Mouse (Mus musculus): Measurements from ENCODE around the gene Micall2. TPM values are rescaled to one million over a fixed set of nuclear protein-coding genes. Genes with fewer than 3 reads are reported as not detected.

Micall2 gene
- polyA plus RNA-seq, 1 experiment from 2014 or later: 8.3 TPM

GRCm38 (mm10) chr5:139694292-139694988, 41.7 kb downstream of the Micall2 start:
- Histone ChIP-seq H3K4me3 (replicated peaks) (no peak overlapping the region), H3K4me2 (replicated peaks) (peak overlapping the region; percentile 33), H3K9ac (no peak overlapping the region), H3K9me3 (no peaks in the 10 kb centered on the region), H3K36me3 (no peaks in the 10 kb centered on the region), H3K27ac (0 out of 2 replicates have a peak overlapping the region, but pooled peaks have one; percentile 11), H3K27me3 (replicated peaks) (no peaks in the 10 kb centered on the region), H3K4me1 (replicated peaks) (peaks cover 2% of the 10 kb centered on the region; the same call in 1 of the 2 replicates)
- 59% methylated on average over 16 of the region's 16 CpGs for WGBS
- peak; percentile 54 for ATAC-seq

DNA sequence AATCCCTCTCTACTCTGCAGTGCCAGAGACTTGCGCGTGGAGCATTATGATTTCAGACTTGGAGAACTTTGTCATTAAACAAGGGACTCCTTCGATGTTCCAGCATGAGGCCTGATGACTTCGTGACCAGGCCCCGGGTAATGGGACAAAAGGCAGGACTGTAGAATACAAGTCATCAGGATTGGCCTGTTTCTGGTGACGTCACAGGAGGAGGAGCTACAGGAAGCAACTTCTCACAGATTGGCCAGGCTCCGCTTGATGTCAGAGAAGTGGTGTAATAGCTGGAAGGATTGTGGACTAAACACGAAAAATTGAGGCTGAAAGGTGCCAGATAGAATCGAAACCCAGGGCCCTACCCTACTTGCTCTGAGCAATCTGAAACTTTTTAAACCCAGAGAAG, 45.3 kb downstream of the Micall2 start:
- Histone ChIP-seq H3K36me3 (no peaks in the 10 kb centered on the region), H3K9me3 (no peaks in the 10 kb centered on the region), H3K27me3 (replicated peaks) (peaks cover 3% of the 10 kb centered on the region; the same call in 1 of the 2 replicates), H3K9ac (no peak overlapping the region), H3K4me1 (replicated peaks) (peaks cover 15% of the 10 kb centered on the region), H3K4me2 (replicated peaks) (no peak overlapping the region), H3K4me3 (replicated peaks) (no peak overlapping the region), H3K27ac (no peak overlapping the region)
- no peak for ATAC-seq
- 77% methylated on average over 9 of the region's 9 CpGs for WGBS

- H3K4me1 ChIP-seq (replicated peaks): peaks cover 12% of the 10 kb centered on the region
- H3K36me3 ChIP-seq: no peaks in the 10 kb centered on the region
- H3K9me3 ChIP-seq: no peaks in the 10 kb centered on the region
- no peak overlapping the region for H3K4me2 ChIP-seq (replicated peaks)
- 80% methylated on average over 12 of the region's 12 CpGs for WGBS
- H3K27me3 ChIP-seq (replicated peaks): peaks cover 14% of the 10 kb centered on the region; the same call in 1 of the 2 replicates
- H3K4me3 ChIP-seq (replicated peaks): no peak overlapping the region
- ATAC-seq: no peak
- no peak overlapping the region for H3K27ac ChIP-seq
- H3K9ac ChIP-seq: no peak overlapping the region
Observed at GRCm38 (mm10) chr5:139688356-139688755, 47.8 kb downstream of the Micall2 start.

DNA sequence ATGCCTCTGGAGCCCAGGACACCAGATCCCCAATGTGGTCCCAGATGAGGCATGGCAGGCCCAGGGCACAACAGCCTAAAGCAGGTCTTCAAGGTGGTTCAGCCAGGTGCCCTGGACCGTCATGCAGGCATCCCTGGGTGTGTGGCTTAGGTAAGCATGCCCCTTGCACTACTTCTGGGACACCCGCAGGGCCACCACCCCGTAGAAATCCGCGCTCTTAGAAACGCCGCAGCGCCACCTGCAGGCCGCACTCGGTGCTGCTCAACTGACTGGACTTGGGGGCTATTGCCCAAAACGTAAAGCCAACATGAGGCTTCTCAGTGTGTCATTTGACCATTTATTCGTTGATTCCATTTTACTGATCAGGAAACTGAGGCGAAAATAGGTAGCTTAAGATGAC, 48.5 kb downstream of the Micall2 start:
- WGBS: 12% methylated on average over 13 of the region's 13 CpGs
- H3K36me3 ChIP-seq: no peaks in the 10 kb centered on the region
- H3K4me3 ChIP-seq (replicated peaks): no peak overlapping the region
- H3K4me1 ChIP-seq (replicated peaks): peaks cover 12% of the 10 kb centered on the region
- no peak overlapping the region for H3K27ac ChIP-seq
- H3K27me3 ChIP-seq (replicated peaks): peaks cover 18% of the 10 kb centered on the region; the same call in 1 of the 2 replicates
- no peak overlapping the region for H3K9ac ChIP-seq
- no peaks in the 10 kb centered on the region for H3K9me3 ChIP-seq
- 0 out of 2 replicates have a peak, but pooled peaks have one; percentile 11 for ATAC-seq
- no peak overlapping the region for H3K4me2 ChIP-seq (replicated peaks)

DNA sequence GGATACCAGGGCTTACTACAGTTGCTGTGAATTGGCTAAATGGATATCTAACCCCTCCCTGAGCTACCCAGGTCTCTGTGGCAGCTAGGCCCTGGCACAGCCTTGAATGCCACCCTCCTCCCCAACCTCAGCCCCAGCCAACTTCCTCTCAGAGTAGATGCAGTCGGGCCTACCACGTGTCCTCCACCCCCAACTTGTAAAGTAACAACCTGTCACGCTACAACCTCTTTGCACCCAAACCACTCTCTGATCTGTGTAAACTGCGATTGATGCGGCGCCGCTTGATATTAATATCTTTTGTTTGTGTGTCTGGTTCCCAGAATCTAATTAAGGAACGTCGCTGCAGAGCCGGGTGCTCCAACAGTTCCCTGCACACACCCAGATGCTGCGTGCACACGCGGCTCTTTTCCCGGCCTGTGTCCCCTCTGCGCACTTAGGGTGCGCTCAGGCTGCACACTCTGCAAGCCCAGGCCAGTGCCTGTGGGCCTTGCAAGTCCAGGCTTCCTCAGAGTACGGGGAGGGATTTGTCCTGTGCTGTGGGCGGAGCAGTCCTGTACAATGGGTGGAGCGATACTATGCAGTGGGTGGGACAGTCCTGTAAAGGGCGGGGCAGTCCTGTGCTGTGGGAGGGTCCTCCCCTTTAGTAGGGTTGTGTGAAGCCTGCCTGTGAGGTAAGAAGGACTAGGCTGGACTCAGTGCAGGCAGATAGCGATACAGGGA, 49.4 kb downstream of the Micall2 start:
- Histone ChIP-seq H3K27me3 (replicated peaks) (peaks cover 24% of the 10 kb centered on the region), H3K36me3 (no peaks in the 10 kb centered on the region), H3K9ac (no peak overlapping the region), H3K4me2 (replicated peaks) (peak overlapping the region; percentile 39), H3K4me3 (replicated peaks) (no peak overlapping the region), H3K4me1 (replicated peaks) (peaks cover 15% of the 10 kb centered on the region), H3K27ac (no peak overlapping the region), H3K9me3 (no peaks in the 10 kb centered on the region)
- ATAC-seq: peak; percentile 93
- 32% methylated on average over 21 of the region's 21 CpGs for WGBS

DNA sequence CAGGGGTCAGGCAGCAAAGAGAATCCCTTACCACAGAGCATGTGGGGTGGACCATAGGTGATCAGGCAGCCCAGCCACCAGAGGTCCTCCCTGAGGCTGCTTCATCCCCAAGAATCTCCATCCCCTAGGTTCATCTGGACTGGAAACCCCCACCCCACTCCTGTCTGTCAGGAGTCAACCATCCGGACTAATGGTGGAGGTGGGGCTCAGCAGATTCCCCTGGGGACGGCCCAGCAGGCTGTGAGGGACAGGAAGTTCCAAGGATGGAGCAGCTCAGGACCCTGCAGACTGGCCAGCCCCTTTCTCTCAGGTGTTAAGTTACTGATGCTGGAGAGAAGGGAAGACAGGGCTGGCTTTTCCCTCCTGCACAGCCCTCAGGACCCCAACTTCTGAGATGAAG, 52.9 kb downstream of the Micall2 start:
- H3K27ac ChIP-seq: no peak overlapping the region
- 10% methylated on average over 2 of the region's 2 CpGs for WGBS
- no peak overlapping the region for H3K4me3 ChIP-seq (replicated peaks)
- no peak overlapping the region for H3K9ac ChIP-seq
- H3K36me3 ChIP-seq: no peaks in the 10 kb centered on the region
- peaks cover 16% of the 10 kb centered on the region for H3K4me1 ChIP-seq (replicated peaks)
- H3K4me2 ChIP-seq (replicated peaks): no peak overlapping the region
- peaks cover 31% of the 10 kb centered on the region for H3K27me3 ChIP-seq (replicated peaks)
- H3K9me3 ChIP-seq: no peaks in the 10 kb centered on the region
- ATAC-seq: no peak

GRCm38 (mm10) chr5:139682631-139682977, 53.5 kb downstream of the Micall2 start:
- Histone ChIP-seq H3K4me1 (replicated peaks) (peaks cover 16% of the 10 kb centered on the region), H3K4me2 (replicated peaks) (no peak overlapping the region; the same call in 1 of the 2 replicates), H3K4me3 (replicated peaks) (no peak overlapping the region), H3K9ac (no peak overlapping the region), H3K36me3 (no peaks in the 10 kb centered on the region), H3K27me3 (replicated peaks) (peaks cover 31% of the 10 kb centered on the region), H3K9me3 (no peaks in the 10 kb centered on the region), H3K27ac (no peak overlapping the region)
- no peak for ATAC-seq
- WGBS: 9% methylated on average over 7 of the region's 7 CpGs

DNA sequence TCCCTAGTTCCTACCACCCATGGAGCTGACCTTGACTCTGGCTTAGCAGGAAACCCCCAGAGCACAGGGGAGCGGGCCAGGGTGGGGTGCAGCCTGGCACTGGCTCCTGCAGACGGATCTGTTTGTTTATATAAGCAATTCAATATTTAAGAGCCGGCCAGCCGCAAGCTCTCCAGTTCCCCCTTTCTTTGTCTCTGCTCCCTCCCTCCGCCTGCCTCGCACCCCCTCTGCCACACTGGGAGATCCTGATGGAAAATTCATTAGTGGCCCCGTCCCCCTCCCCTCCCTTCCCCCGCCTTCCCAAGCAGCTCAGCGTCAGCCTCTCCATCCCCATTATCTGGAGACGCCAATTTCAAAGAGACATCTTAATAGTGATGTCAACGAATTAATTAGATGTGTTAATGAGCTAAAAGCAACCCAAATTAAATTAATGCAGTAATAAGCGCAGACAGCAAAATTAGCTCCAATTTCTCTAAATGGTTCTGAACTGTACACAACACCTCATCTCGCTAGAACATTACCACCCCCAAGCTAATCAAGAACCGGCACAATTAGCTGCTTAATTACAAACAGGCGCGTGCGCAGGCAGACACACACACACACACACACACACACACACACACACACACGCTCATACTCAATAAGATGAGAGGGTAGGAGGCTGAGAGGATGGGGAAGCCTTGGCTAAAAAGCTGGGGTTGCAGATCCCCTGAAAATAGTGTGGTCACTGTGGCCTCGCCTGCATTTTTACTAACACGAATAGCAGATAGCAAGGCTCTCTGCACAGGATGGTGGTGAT, 54.1 kb downstream of the Micall2 start:
- WGBS: 9% methylated on average over 20 of the region's 20 CpGs
- Histone ChIP-seq H3K27me3 (replicated peaks) (peaks cover 29% of the 10 kb centered on the region), H3K36me3 (no peaks in the 10 kb centered on the region), H3K27ac (no peak overlapping the region), H3K9ac (no peak overlapping the region), H3K4me1 (replicated peaks) (peaks cover 10% of the 10 kb centered on the region), H3K9me3 (no peaks in the 10 kb centered on the region), H3K4me3 (replicated peaks) (no peak overlapping the region), H3K4me2 (replicated peaks) (no peak overlapping the region; the same call in 1 of the 2 replicates)
- no peak for ATAC-seq

GRCm38 (mm10) chr5:139675707-139675967, 60.5 kb downstream of the Micall2 start:
- H3K27ac ChIP-seq: no peak overlapping the region
- no peaks in the 10 kb centered on the region for H3K36me3 ChIP-seq
- H3K9me3 ChIP-seq: no peaks in the 10 kb centered on the region
- peaks cover 41% of the 10 kb centered on the region for H3K27me3 ChIP-seq (replicated peaks)
- no peak overlapping the region for H3K9ac ChIP-seq
- H3K4me1 ChIP-seq (replicated peaks): no peaks in the 10 kb centered on the region
- no peak overlapping the region for H3K4me3 ChIP-seq (replicated peaks)
- ATAC-seq: no peak
- H3K4me2 ChIP-seq (replicated peaks): no peak overlapping the region

DNA sequence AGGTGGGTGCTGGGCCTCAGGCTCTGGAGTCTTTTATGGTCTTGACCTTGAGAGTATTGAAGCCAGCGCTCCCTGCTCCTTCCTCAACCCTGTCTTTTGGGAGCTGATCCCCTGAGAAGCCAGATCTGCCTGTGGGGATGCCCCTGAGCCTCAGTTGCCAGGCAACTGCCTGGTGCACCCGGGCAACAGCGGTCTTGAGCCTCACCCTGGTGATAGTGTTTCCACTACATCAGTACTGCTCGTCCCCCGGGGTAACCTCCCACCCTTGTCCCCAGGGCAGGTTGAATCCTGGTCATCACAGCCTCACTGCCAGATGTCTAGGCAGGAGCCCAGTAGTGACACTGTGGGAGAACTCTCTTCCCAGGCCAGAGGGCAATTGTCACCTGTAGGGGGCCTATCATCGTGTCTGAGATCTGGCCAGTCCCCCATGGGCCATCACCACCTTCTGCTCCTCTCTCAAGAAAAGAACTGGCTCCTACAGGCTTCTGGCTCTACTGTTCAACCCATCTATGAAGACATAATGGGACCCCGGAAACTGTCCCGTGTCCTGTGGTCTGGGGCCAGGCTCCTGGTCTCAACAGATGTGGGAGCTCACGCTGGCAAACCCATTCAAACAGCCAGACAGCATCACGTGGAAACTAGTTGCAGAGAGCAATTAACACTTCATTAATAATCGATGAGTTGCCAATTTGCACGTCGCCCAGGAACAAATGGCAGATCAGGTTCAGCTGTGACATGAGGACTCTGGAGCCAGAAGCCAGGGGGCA, 61.0 kb downstream of the Micall2 start:
- Histone ChIP-seq H3K9ac (no peak overlapping the region), H3K36me3 (no peaks in the 10 kb centered on the region), H3K4me1 (replicated peaks) (no peaks in the 10 kb centered on the region), H3K27me3 (replicated peaks) (peaks cover 41% of the 10 kb centered on the region), H3K9me3 (no peaks in the 10 kb centered on the region), H3K4me2 (replicated peaks) (no peak overlapping the region), H3K4me3 (replicated peaks) (no peak overlapping the region), H3K27ac (no peak overlapping the region)
- 32% methylated on average over 13 of the region's 13 CpGs for WGBS
- ATAC-seq: no peak

DNA sequence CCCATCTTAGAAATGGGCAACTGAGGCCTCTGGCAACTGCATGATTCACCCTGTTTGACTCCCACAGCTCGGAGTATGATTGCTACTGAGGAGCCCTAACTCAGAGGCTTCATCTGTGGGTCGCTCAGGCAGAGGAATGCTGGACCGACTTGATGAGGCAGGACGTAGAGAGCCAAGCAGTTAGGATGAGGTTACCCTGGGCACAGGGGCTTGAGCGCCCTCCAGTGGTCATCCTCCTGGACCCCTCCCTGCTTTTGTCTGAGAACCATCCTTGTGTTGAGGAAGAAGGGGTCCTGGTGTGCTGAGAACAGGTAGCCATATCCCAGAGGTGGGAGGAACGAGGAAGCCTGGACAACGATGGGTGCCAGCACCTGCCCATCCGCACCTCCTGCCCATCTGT, 66.8 kb downstream of the Micall2 start:
- Histone ChIP-seq H3K4me2 (replicated peaks) (no peak overlapping the region), H3K4me1 (replicated peaks) (peaks cover 3% of the 10 kb centered on the region; the same call in 1 of the 2 replicates), H3K36me3 (no peaks in the 10 kb centered on the region), H3K27ac (no peak overlapping the region), H3K9me3 (no peaks in the 10 kb centered on the region), H3K27me3 (replicated peaks) (peaks cover 65% of the 10 kb centered on the region), H3K9ac (no peak overlapping the region), H3K4me3 (replicated peaks) (no peak overlapping the region)
- WGBS: 15% methylated on average over 8 of the region's 8 CpGs
- peak; percentile 35; the same call in 1 of the 2 replicates for ATAC-seq

DNA sequence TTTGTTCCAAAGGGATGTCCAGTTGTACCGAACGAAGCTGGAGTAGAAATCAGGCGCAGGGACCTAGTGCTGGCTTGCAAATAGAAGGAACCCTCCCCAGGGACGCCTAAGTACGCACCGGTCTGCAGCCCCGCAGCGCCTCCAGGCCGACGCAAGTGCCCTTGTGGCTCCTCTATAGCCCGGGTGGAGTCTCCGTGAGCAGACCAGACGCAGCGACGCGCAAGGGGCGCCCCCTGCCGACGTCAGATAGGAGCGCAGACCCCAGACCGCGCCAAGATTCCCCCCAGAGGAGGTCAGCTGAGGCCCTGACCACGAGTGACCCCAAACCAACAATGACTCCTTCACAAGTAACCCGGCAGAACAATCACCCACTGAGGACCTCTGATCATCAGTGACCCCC, 67.6 kb downstream of the Micall2 start:
- ATAC-seq: peak; percentile 76
- Histone ChIP-seq H3K27ac (no peak overlapping the region), H3K27me3 (replicated peaks) (peaks cover 57% of the 10 kb centered on the region), H3K4me1 (replicated peaks) (peaks cover 3% of the 10 kb centered on the region; the same call in 1 of the 2 replicates), H3K9me3 (no peaks in the 10 kb centered on the region), H3K4me2 (replicated peaks) (peak overlapping the region; percentile 35), H3K4me3 (replicated peaks) (no peak overlapping the region), H3K36me3 (no peaks in the 10 kb centered on the region), H3K9ac (no peak overlapping the region)
- 1% methylated on average over 24 of the region's 24 CpGs for WGBS

Data from intestine, embryonic 15.5 days (tissue).